Mouse (Mus musculus) embryonic fibroblast, embryonic 13.5 days (primary cell): ENCODE data around the gene Gm20449.
"Not testable (repeated sequence)": the region's sequence is repeated elsewhere in the genome, so short reads cannot be mapped to it uniquely, and the experiment has no call there.

Experiments
- CTCF ChIP-seq: IDR thresholded peaks from 2 replicates; pipeline ENCODE4 v1.5.1; 2011; ENCODE audit warnings: mild to moderate bottlenecking, control low read depth, low read length, moderate library complexity, borderline replicate concordance; ENCODE audit not compliant: insufficient read depth
- POLR2A ChIP-seq: IDR thresholded peaks from 2 replicates; pipeline ENCODE4 v1.6.1; 2011; ENCODE audit warnings: low read depth, mild to moderate bottlenecking, control low read depth, low read length, moderate library complexity

- TF ChIP-seq CTCF, POLR2A: not testable (repeated sequence)
Observed at GRCm38 (mm10) chr7:41448596-41448995, 50.6 kb downstream of the Gm20449 start, which contains the start of gene Vmn2r57.
